Mouse (Mus musculus): ENCODE data around the gene Rpl28. TPM values are rescaled to one million over a fixed set of nuclear protein-coding genes. Genes with fewer than 3 reads are reported as not detected.

The Rpl28 gene
- total RNA-seq (2023) = 1,000 to 10,000 TPM in 1 of 2 experiments, 100 to 1,000 TPM in 1; 932 to 1,065 TPM

DNA sequence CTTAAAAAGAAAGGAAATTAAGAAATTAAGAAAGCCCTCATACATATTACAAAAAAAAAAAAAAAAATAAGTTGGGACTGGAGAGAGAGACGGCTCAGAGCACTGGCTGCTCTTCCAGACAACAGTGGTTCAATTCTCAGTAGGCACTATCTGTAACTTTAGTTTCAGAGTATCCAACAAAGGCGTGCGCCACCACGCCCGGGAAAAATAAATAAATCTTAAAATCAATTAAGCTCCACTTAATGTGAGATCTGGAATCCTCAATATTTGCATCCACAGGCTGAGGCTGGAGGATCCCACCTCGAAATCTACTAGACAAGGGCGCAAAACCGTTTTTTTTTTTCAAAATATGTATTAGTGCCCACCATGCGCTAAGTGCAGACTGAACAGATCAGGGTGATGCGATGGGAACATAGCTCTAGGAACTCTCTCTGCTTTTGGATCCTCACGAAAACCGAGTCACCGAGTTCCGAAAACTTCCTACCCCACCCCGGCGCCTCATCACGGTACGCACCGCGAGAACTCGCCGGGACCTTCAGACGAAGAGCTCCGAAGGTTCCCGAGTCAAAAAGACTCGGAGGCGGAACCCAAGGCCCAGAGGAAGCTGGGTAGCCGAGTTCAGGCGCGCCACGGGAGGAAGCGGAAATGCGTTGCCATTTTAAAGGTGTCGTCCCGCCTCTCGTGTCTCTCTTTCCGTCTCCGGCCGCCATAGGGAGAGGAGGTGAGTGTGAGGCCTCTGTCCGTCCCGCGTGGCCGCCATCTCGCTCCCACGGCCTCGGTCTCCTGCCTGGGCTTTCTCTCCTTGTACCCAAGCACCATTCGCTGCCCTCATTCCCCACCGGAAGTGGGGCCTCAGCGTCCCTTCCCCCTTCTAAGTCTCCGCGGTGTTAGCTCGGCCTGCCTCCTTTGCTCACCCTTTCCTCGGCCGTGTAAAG lies at the start of gene Rpl28:
TSS of gene Rpl28 (plus strand) at position 597 of the 935 bp plus-strand sequence.

DNA sequence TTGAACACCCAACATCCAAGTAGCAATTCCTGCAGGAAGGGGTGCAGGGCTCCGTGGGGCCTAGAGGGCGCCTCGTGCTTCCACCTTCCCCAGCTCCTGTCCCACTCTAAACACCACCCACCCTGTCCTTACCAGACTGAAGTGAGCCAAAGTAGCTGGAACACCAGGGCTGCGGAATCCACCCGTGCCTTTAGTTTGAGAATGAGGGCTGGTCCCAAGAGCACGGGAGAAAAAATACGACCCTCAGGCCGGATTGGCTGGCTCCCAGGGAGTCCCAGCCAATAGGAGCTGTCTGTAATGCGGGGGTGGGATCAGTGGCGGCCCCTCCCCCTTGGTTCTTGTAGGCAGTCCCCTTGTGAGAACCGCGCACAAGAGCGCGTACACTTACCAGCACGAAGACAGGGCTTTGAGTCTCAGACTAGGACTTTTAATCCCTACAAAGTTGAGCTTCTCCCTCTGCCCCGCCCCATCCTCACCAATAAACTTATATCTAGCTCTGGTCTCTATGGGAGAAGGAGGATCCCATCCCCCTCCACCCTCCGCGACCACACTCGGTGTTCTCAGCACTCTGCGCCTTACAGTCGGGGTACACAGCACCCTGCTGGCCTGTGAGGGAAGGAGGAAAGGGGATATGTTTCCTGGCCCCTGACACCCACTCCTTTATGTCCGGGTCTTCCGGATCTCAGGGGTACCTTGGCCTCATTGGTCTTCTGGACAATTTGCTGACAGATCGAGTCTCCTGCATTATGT lies 39.7 kb upstream of the Rpl28 start, which contains the start of gene Cox6b2:
TSS of gene Cox6b2 (minus strand) at position 274 of the 750 bp plus-strand sequence.

DNA sequence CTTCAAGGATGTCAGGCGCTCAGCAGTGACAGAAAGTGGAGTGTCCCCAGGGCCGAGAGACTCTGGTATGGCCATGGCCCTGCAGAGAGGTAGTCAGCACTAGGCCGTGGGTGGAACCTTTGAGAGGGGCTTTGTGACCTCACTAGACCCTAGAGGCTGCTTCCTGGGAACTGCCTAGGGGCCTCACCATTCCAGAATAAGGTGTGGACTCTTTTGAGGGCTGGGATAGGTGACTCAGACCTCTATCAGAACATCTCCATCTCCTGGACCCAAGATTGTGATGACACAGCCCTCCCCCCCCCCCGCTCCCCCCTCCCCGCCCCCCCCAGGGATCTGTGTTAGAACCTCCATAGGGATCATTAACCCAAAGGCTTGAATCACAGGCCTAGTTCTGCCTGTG lies 21.5 kb upstream of the Rpl28 start, which contains the start of gene Fam71e2:
TSS of gene Fam71e2 (minus strand) at position 101 of the 400 bp plus-strand sequence.

DNA sequence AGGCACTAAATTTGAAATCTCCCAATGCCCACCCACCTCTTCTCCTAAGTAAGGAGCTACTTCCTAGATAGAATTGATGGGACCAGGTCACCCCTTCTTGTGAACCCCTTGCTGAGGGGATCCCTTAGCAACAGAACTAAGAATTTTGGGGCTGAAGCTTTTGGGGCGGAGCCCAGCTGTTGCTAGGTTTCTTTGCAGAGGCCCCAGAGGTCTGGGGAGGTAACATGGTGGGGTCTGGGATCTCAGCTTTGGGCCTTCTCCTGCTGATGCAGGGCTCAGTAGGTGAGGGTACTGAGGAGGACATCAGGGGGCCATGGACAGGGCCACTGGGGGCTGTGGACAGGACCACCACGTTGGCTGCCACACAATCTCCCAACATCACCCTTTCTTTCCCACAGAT lies 9.9 kb upstream of the Rpl28 start, which contains the start of the genes Il11 and Tmem190:
TSS of gene Il11 (minus strand) at position 101 of the 400 bp plus-strand sequence.
TSS of gene Tmem190 (plus strand) at position 179 of the 400 bp plus-strand sequence.

GRCm38 (mm10) chr7:4789436-4789935 lies 3.2 kb upstream of the Rpl28 start, which contains the start of gene Tmem238:
Tmem238 (minus strand) TSS chr7:4789656.

GRCm38 (mm10) chr7:4812303-4813104 lies 19.8 kb downstream of the Rpl28 start, which contains the start of gene Ube2s:
Ube2s (minus strand) TSS chr7:4812590.

DNA sequence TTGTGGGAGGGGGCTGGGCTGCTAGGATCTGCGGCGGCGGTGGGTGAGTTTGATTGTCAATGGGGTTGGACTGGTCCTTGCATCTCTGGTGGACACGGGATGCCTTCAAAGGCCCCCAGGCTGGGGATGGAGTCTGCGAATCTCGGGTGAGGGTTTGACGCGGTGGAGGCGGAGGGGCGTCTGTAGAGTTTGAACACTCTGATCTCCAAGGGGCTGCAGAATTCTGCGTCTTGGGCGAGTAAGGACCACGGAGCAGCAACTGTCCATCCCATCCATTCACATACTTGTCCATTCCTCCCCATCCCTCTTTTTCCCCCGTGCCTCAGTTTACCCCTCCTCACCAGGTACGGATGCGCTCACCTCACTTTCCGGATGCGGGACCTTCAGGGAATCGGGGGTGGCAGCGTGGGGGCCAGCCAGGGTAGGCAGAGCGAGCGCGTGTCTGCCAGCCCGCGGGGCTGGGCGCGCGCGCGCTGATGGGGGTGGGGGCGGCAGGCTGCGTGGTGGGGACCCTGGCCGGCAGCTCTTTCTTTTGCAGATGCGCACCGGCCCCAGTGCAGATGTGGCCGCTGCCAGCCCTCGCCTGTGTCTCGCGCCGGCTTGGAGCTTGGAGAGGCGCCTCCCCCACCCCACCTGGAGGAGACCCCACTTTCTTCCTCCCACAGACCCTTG lies 51.7 kb downstream of the Rpl28 start, which contains the start of gene Shisa7:
TSS of gene Shisa7 (minus strand) at position 452 of the 672 bp plus-strand sequence.

Other genes with a start within 250 kb of the Rpl28 start
- gene Syt5, start 245.3 kb upstream of the Rpl28 start, total RNA-seq (2023) = not detected
- not detected for gene Ptprh, start 188.8 kb upstream of the Rpl28 start, total RNA-seq (2023)
- gene Tmem86b, start 161.5 kb upstream of the Rpl28 start, total RNA-seq (2023) = 10 to 100 TPM; 22.9 to 23.5 TPM
- gene Ppp6r1, start 133.9 kb upstream of the Rpl28 start, total RNA-seq (2023) = 100 to 1,000 TPM; 149 to 155 TPM
- 10 to 100 TPM; 15.7 to 22.2 TPM for gene Hspbp1, start 107.8 kb upstream of the Rpl28 start, total RNA-seq (2023)
- under 1 TPM in 1 of 2 experiments, not detected in 1; 0.28 TPM for gene Brsk1, start 102.3 kb upstream of the Rpl28 start, total RNA-seq (2023)
- gene Tmem150b, start 67.6 kb upstream of the Rpl28 start, total RNA-seq (2023) = 10 to 100 TPM; 20.0 to 21.3 TPM
- 100 to 1,000 TPM; 113 TPM for gene Kmt5c, start 52.8 kb upstream of the Rpl28 start, total RNA-seq (2023)
- gene Cox6b2, start 39.8 kb upstream of the Rpl28 start, total RNA-seq (2023) = 10 to 100 TPM; 36.5 to 36.7 TPM
- gene Fam71e2, start 21.6 kb upstream of the Rpl28 start, total RNA-seq (2023) = not detected
- gene Il11, start 10.0 kb upstream of the Rpl28 start, total RNA-seq (2023) = not detected
- gene Tmem190, start 9.9 kb upstream of the Rpl28 start, total RNA-seq (2023) = not detected
- 1 to 10 TPM; 2.1 to 2.4 TPM for gene Tmem238, start 3.2 kb upstream of the Rpl28 start, total RNA-seq (2023)
- 100 to 1,000 TPM; 229 to 230 TPM for gene Ube2s, start 19.7 kb downstream of the Rpl28 start, total RNA-seq (2023)
- not detected for gene Shisa7, start 51.8 kb downstream of the Rpl28 start, total RNA-seq (2023)
- 1 to 10 TPM; 4.5 to 7.4 TPM for gene Isoc2b, start 77.4 kb downstream of the Rpl28 start, total RNA-seq (2023)
- 1 to 10 TPM; 5.8 to 7.4 TPM for gene Isoc2a, start 84.3 kb downstream of the Rpl28 start, total RNA-seq (2023)
- gene Gm36210, start 113.6 kb downstream of the Rpl28 start, total RNA-seq (2023) = not detected
- 10 to 100 TPM; 12.6 to 13.0 TPM for gene Zfp628, start 122.3 kb downstream of the Rpl28 start, total RNA-seq (2023)
- gene Nat14, start 129.2 kb downstream of the Rpl28 start, total RNA-seq (2023) = 1 to 10 TPM; 2.3 to 3.0 TPM
- under 1 TPM; 0.07 to 0.42 TPM for gene Ssc5d, start 132.9 kb downstream of the Rpl28 start, total RNA-seq (2023)
- gene Sbk2, start 171.5 kb downstream of the Rpl28 start, total RNA-seq (2023) = not detected
- gene Sbk3, start 178.3 kb downstream of the Rpl28 start, total RNA-seq (2023) = not detected
- 1 to 10 TPM; 4.7 to 5.2 TPM for gene Zfp579, start 203.3 kb downstream of the Rpl28 start, total RNA-seq (2023)
- gene Zfp524, start 221.5 kb downstream of the Rpl28 start, total RNA-seq (2023) = 10 to 100 TPM; 13.7 to 14.8 TPM
- gene Fiz1, start 221.8 kb downstream of the Rpl28 start, total RNA-seq (2023) = 10 to 100 TPM; 26.8 to 27.6 TPM
- gene Gm44973, start 222.6 kb downstream of the Rpl28 start, total RNA-seq (2023) = not detected
- gene Zfp865, start 227.5 kb downstream of the Rpl28 start, total RNA-seq (2023) = 10 to 100 TPM; 28.4 to 28.5 TPM
- under 1 TPM; 0.42 to 0.70 TPM for gene Ccdc106, start 227.7 kb downstream of the Rpl28 start, total RNA-seq (2023)
- gene 4632433K11Rik, start 241.2 kb downstream of the Rpl28 start, total RNA-seq (2023) = under 1 TPM in 1 of 2 experiments, not detected in 1; 0.71 TPM
- gene Zfp784, start 245.6 kb downstream of the Rpl28 start, total RNA-seq (2023) = 1 to 10 TPM; 2.1 to 2.6 TPM

All from neutrophil, adult 83 days (primary cell).